Mouse (Mus musculus): ENCODE measurements around the gene Sc5d. TPM values are rescaled to one million over a fixed set of nuclear protein-coding genes. Genes with fewer than 3 reads are reported as not detected.

Sc5d gene
- 60.7 and 67.2 TPM in 2 replicates for polyA plus RNA-seq (2015; fragmentation: Nextera tagmentation; extraction: Ambion mirVana)

GRCm38 (mm10) chr9:42264145-42264544 is at the start of gene Sc5d:
TSS of gene Sc5d (minus strand) at chr9:42264256.
- peak; percentile 99 for ATAC-seq
- Histone ChIP-seq H3K4me1 (replicated peaks) (peaks cover 39% of the 10 kb centered on the region), H3K4me3 (replicated peaks) (peak within 1 kb of the TSS; percentile 72), H3K9me3 (no peaks in the 10 kb centered on the region), H3K9ac (replicated peaks) (peak within 1 kb of the TSS; percentile 85), H3K4me2 (replicated peaks) (peak within 1 kb of the TSS; percentile 64), H3K27me3 (no peaks in the 10 kb centered on the region), H3K36me3 (peaks cover 14% of the 10 kb centered on the region), H3K27ac (peak within 1 kb of the TSS; percentile 91)
- WGBS: under 1% methylated on average over 49 of the region's 49 CpGs

DNA sequence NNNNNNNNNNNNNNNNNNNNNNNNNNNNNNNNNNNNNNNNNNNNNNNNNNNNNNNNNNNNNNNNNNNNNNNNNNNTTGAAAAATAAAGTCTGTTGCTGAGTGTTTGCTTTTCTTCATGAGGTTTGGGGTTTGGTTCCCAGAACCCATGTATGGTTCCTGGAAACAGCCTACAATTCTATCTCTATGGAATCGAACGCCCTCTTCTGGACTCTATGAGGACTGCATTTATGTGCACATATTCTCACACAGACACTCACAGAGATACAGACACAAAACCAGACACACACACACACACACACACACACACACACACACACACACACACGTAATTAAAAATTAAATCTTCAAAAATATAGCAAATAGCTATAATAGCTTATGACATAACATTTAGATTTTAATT is 47.3 kb upstream of the Sc5d start:
- no peak overlapping the region for H3K4me2 ChIP-seq (replicated peaks)
- H3K27ac ChIP-seq: no peak overlapping the region
- no peak overlapping the region for H3K9ac ChIP-seq (replicated peaks)
- no peaks in the 10 kb centered on the region for H3K4me1 ChIP-seq (replicated peaks)
- H3K4me3 ChIP-seq (replicated peaks): no peak overlapping the region
- ATAC-seq: no peak
- no peaks in the 10 kb centered on the region for H3K27me3 ChIP-seq
- H3K36me3 ChIP-seq: no peaks in the 10 kb centered on the region
- 89% methylated on average over 3 of the region's 3 CpGs for WGBS
- no peaks in the 10 kb centered on the region for H3K9me3 ChIP-seq

- H3K4me3 ChIP-seq (replicated peaks): no peak overlapping the region
- H3K27ac ChIP-seq: no peak overlapping the region
- no peak overlapping the region for H3K4me2 ChIP-seq (replicated peaks)
- H3K27me3 ChIP-seq: no peaks in the 10 kb centered on the region
- no peaks in the 10 kb centered on the region for H3K36me3 ChIP-seq
- 90% methylated on average over 4 of the region's 4 CpGs for WGBS
- H3K9me3 ChIP-seq: no peaks in the 10 kb centered on the region
- ATAC-seq: no peak
- no peaks in the 10 kb centered on the region for H3K4me1 ChIP-seq (replicated peaks)
- H3K9ac ChIP-seq (replicated peaks): no peak overlapping the region
Observed at GRCm38 (mm10) chr9:42303894-42304293, 39.8 kb upstream of the Sc5d start.

GRCm38 (mm10) chr9:42301082-42301633 is 37.1 kb upstream of the Sc5d start:
- 84% methylated on average over 6 of the region's 6 CpGs for WGBS
- Histone ChIP-seq H3K27ac (no peak overlapping the region), H3K4me3 (replicated peaks) (no peak overlapping the region), H3K9me3 (no peaks in the 10 kb centered on the region), H3K4me1 (replicated peaks) (no peaks in the 10 kb centered on the region), H3K36me3 (no peaks in the 10 kb centered on the region), H3K9ac (replicated peaks) (no peak overlapping the region), H3K27me3 (no peaks in the 10 kb centered on the region), H3K4me2 (replicated peaks) (no peak overlapping the region)
- no peak for ATAC-seq

DNA sequence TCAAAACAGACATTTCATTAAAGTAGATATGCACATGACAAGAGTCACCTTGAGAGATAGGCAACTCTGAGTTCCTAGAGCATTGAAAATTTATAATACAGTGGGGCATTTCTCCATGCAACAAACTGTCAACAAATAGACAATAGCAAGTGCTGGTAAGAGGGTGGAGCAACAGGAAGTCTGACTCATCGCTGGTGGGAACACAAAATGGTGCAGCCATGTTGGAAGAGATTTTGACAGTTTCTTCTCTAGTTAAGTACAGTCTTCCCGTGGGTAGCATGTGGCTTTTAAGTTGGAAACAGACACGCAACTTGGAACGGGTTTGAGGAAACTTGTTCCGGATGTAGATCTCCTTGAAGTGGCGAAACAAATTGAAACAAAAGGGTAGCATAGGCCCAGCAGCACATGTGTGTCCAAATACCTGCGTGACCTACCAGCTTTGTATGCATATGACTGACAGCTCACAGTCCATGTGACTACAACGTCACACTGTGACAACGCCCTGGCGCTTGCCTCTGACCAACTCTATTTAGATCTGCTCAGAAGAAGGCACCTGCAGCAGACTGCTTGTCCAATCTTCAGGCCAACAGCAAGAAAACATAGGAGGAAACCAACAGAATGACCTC is 32.4 kb upstream of the Sc5d start:
- H3K9ac ChIP-seq (replicated peaks): no peak overlapping the region
- 93% methylated on average over 10 of the region's 10 CpGs for WGBS
- H3K4me1 ChIP-seq (replicated peaks): 0 out of 2 replicates have a peak, but pooled peaks cover 7% of the 10 kb centered on the region
- ATAC-seq: no peak
- no peak overlapping the region for H3K4me2 ChIP-seq (replicated peaks)
- H3K27ac ChIP-seq: no peak overlapping the region
- no peaks in the 10 kb centered on the region for H3K36me3 ChIP-seq
- no peaks in the 10 kb centered on the region for H3K9me3 ChIP-seq
- H3K4me3 ChIP-seq (replicated peaks): no peak overlapping the region
- H3K27me3 ChIP-seq: no peaks in the 10 kb centered on the region

- WGBS: 75% methylated on average over 2 of the region's 2 CpGs
- H3K27ac ChIP-seq: no peak overlapping the region
- no peak overlapping the region for H3K4me2 ChIP-seq (replicated peaks)
- ATAC-seq: no peak
- H3K4me1 ChIP-seq (replicated peaks): 0 out of 2 replicates have a peak, but pooled peaks cover 7% of the 10 kb centered on the region
- no peaks in the 10 kb centered on the region for H3K36me3 ChIP-seq
- no peak overlapping the region for H3K4me3 ChIP-seq (replicated peaks)
- H3K9ac ChIP-seq (replicated peaks): no peak overlapping the region
- H3K27me3 ChIP-seq: no peaks in the 10 kb centered on the region
- H3K9me3 ChIP-seq: 0 out of 2 replicates have a peak, but pooled peaks cover 3% of the 10 kb centered on the region
Observed at GRCm38 (mm10) chr9:42294131-42294530, 30.1 kb upstream of the Sc5d start.

- Histone ChIP-seq H3K9me3 (0 out of 2 replicates have a peak, but pooled peaks cover 3% of the 10 kb centered on the region), H3K27me3 (no peaks in the 10 kb centered on the region), H3K27ac (no peak overlapping the region), H3K9ac (replicated peaks) (no peak overlapping the region), H3K4me2 (replicated peaks) (no peak overlapping the region), H3K36me3 (no peaks in the 10 kb centered on the region), H3K4me3 (replicated peaks) (no peak overlapping the region), H3K4me1 (replicated peaks) (0 out of 2 replicates have a peak, but pooled peaks cover 7% of the 10 kb centered on the region)
- 77% methylated on average over 3 of the region's 3 CpGs for WGBS
- ATAC-seq: no peak
Observed at GRCm38 (mm10) chr9:42293596-42293995, 29.5 kb upstream of the Sc5d start.

DNA sequence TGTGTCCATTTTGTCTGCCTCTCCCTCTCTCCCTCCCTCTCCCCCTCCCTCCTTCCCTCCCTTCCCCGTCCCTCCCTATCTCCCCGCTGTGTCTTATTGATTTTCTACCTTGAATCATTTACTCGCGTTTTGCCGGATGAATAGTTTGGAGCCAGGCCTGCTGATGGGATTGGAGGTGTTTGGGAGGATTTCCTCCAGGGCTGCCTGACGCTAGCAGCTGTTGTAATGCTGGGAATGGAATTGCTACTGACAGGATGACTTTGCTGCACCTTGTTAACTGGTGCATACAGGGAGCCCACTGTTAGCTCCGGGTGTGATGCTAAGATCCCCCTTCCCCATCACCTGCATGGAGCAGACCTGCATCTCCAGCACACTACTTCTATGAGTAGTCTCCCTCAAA is 29.0 kb upstream of the Sc5d start:
- H3K27ac ChIP-seq: 0 out of 2 replicates have a peak overlapping the region, but pooled peaks have one; percentile 14
- no peaks in the 10 kb centered on the region for H3K36me3 ChIP-seq
- 0 out of 2 replicates have a peak overlapping the region, but pooled peaks have one; percentile 6 for H3K4me2 ChIP-seq (replicated peaks)
- H3K4me3 ChIP-seq (replicated peaks): no peak overlapping the region
- no peak overlapping the region for H3K9ac ChIP-seq (replicated peaks)
- 26% methylated on average over 7 of the region's 7 CpGs for WGBS
- no peaks in the 10 kb centered on the region for H3K27me3 ChIP-seq
- 0 out of 2 replicates have a peak, but pooled peaks cover 7% of the 10 kb centered on the region for H3K4me1 ChIP-seq (replicated peaks)
- 0 out of 2 replicates have a peak, but pooled peaks cover 3% of the 10 kb centered on the region for H3K9me3 ChIP-seq
- 0 out of 2 replicates have a peak, but pooled peaks have one; percentile 56 for ATAC-seq

- no peaks in the 10 kb centered on the region for H3K9me3 ChIP-seq
- WGBS: 83% methylated on average over 4 of the region's 4 CpGs
- no peak overlapping the region for H3K9ac ChIP-seq (replicated peaks)
- no peak overlapping the region for H3K4me3 ChIP-seq (replicated peaks)
- no peak overlapping the region for H3K27ac ChIP-seq
- no peaks in the 10 kb centered on the region for H3K27me3 ChIP-seq
- no peak overlapping the region for H3K4me2 ChIP-seq (replicated peaks)
- no peaks in the 10 kb centered on the region for H3K36me3 ChIP-seq
- no peaks in the 10 kb centered on the region for H3K4me1 ChIP-seq (replicated peaks)
- no peak for ATAC-seq
Observed at GRCm38 (mm10) chr9:42279676-42280075, 15.6 kb upstream of the Sc5d start.

DNA sequence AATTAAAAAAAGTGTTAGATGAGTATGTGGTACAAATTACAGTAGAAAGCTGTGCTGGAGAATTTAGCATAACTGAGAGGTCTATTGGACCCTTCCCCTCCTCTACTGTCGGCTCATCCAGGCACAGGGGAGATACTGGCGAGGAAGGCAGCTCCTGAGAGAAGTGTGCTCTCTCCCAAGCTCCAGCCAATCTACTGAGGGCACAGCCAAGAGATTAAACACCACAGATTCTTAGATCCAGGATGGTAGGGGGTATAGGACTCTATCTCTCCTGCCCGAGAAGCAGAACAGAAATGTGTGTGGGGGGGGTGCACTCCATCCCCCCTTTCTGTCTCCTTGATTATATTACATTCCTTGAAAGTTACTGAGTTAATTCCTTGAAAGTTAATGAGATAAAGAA is 14.0 kb upstream of the Sc5d start:
- Histone ChIP-seq H3K27me3 (no peaks in the 10 kb centered on the region), H3K9me3 (no peaks in the 10 kb centered on the region), H3K9ac (replicated peaks) (no peak overlapping the region), H3K36me3 (no peaks in the 10 kb centered on the region), H3K4me1 (replicated peaks) (no peaks in the 10 kb centered on the region), H3K4me2 (replicated peaks) (no peak overlapping the region), H3K4me3 (replicated peaks) (no peak overlapping the region), H3K27ac (no peak overlapping the region)
- ATAC-seq: no peak
- 69% methylated on average over 3 of the region's 3 CpGs for WGBS

DNA sequence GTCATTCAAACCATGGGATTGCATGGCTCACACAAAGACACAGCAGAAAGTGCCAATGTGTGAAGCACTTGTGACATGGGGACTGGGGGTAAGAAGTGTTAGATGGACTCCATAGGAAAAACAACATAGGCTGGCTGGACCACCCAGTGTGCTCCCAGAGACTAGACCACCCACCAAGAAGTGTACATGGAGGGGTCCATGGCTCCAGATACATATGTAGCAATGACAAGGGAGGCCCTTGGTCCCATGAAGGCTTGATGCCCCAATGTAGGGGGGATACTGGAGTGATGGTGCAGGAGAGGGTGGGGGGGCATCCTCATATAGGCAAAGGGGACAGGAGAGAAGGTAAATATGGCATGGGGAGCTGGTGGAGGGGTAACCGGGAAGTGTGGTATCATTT is 13.6 kb upstream of the Sc5d start:
- 100% methylated on average over 1 of the region's 1 CpGs for WGBS
- Histone ChIP-seq H3K36me3 (no peaks in the 10 kb centered on the region), H3K9ac (replicated peaks) (no peak overlapping the region), H3K9me3 (no peaks in the 10 kb centered on the region), H3K4me3 (replicated peaks) (no peak overlapping the region), H3K27me3 (no peaks in the 10 kb centered on the region), H3K4me1 (replicated peaks) (no peaks in the 10 kb centered on the region), H3K4me2 (replicated peaks) (no peak overlapping the region), H3K27ac (no peak overlapping the region)
- no peak for ATAC-seq

DNA sequence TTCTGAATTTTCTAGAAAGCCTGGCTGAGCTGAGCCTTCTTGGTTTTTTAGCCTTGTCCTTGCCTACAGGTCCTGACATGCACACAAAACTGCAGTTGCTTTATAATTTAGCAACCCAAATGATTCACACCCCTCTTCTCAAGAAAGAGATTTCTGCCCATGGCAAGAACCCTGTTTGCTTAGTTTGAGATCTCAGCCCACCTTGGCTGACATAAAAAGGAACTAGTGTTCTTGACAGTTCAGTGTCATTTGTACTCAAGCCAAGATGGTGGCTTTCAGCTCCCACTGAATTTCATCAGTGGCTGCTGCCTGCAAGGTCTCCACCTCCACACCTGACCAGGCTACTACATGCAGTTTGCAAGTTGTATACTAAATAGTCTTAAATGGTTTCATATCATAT is 13.1 kb upstream of the Sc5d start:
- no peak for ATAC-seq
- Histone ChIP-seq H3K4me3 (replicated peaks) (no peak overlapping the region), H3K9ac (replicated peaks) (no peak overlapping the region), H3K4me2 (replicated peaks) (no peak overlapping the region), H3K27me3 (no peaks in the 10 kb centered on the region), H3K9me3 (no peaks in the 10 kb centered on the region), H3K36me3 (no peaks in the 10 kb centered on the region), H3K4me1 (replicated peaks) (no peaks in the 10 kb centered on the region), H3K27ac (no peak overlapping the region)
